Mouse (Mus musculus) MEL (cell line): ENCODE measurements at regions not wholly inside any gene's neighbourhood (a gene's known extent, or its start where the extent isn't known, plus 50 kb on each side); places are given as distances from the start of the nearest gene placed in this dataset.
A peak's percentile ranks its signal among the peaks of the same experiment; 100 is the strongest.

Source experiments
- DNase-seq: peaks from one replicate; pipeline ENCODE4 v3.0.0; 2011; ENCODE audit warnings: low read depth, low spot score
- H3K27ac ChIP-seq: 2 replicates; pipeline ENCODE4 v1.5.1; 2012; ENCODE audit warnings: low read depth, mild to moderate bottlenecking, control low read depth, low read length, moderate library complexity; ENCODE audit not compliant: control insufficient read depth
- H3K27me3 ChIP-seq, 2 experiments: fragments of 150-350 bp in 1 of 2; sonication (generic) in 1 of 2; 2 replicates each; pipeline ENCODE4 v1.6.1; 2012; ENCODE audit warnings: low read length in 2 of 2, mild to moderate bottlenecking in 2 of 2, improper control_type of control experiment in 1 of 2, moderate library complexity in 1 of 2; ENCODE audit not compliant: insufficient read depth in 2 of 2, control insufficient read depth in 1 of 2
- H3K36me3 ChIP-seq, 2 experiments: 2 replicates each; pipeline ENCODE4 v1.6.1; 2012 to 2014; ENCODE audit warnings: low read length in 2 of 2, improper control_type of control experiment in 1 of 2, inconsistent platforms in 1 of 2, mild to moderate bottlenecking in 1 of 2; ENCODE audit not compliant: insufficient read depth in 2 of 2, control insufficient read depth in 1 of 2
- H3K4me1 ChIP-seq, 2 experiments: fragments of 150-350 bp in 1 of 2; sonication (generic) in 1 of 2; 2 replicates each; pipeline ENCODE4 v1.6.1; 2012; ENCODE audit warnings: low read length in 2 of 2, improper control_type of control experiment in 1 of 2, mild to moderate bottlenecking in 1 of 2; ENCODE audit not compliant: insufficient read depth in 2 of 2, control insufficient read depth in 1 of 2
- H3K4me3 ChIP-seq, 2 experiments: fragments of 150-350 bp in 1 of 2; sonication (generic) in 1 of 2; 2 replicates each; pipeline ENCODE4 v1.5.1; 2012; ENCODE audit warnings: low read depth in 2 of 2, low read length in 2 of 2, mild to moderate bottlenecking in 2 of 2, moderate library complexity in 2 of 2, control low read depth in 1 of 2, improper control_type of control experiment in 1 of 2; ENCODE audit not compliant: control insufficient read depth in 1 of 2, insufficient read depth in 1 of 2
- H3K79me2 ChIP-seq: 2 replicates; pipeline ENCODE4 v1.6.1; 2012; ENCODE audit warnings: mild to moderate bottlenecking, low read length, moderate library complexity; ENCODE audit not compliant: control insufficient read depth, poor library complexity, insufficient read depth
- H3K9ac ChIP-seq: 2 replicates; pipeline ENCODE4 v1.6.1; 2012; ENCODE audit warnings: low read depth, mild to moderate bottlenecking, control low read depth, low read length, moderate library complexity; ENCODE audit not compliant: control insufficient read depth, poor library complexity, severe bottlenecking
- H3K9me3 ChIP-seq: fragments of 150-350 bp; sonication (generic); replicated peaks from 2 replicates; pipeline ENCODE4 v1.6.1; 2012; ENCODE audit warnings: mild to moderate bottlenecking, low read length, improper control_type of control experiment, moderate library complexity; ENCODE audit not compliant: insufficient read depth
- BHLHE40 ChIP-seq: IDR thresholded peaks from 2 replicates; pipeline ENCODE4 v1.6.1; 2012; ENCODE audit warnings: low read depth, mild to moderate bottlenecking, inconsistent platforms, low read length, improper control_type of control experiment, borderline replicate concordance
- CHD1 ChIP-seq: IDR thresholded peaks from 2 replicates; pipeline ENCODE4 v1.6.1; 2012; ENCODE audit warnings: low read depth, mild to moderate bottlenecking, inconsistent platforms, low read length, improper control_type of control experiment
- CHD2 ChIP-seq: IDR thresholded peaks from 2 replicates; pipeline ENCODE4 v1.6.1; 2011; ENCODE audit warnings: low read length, improper control_type of control experiment
- CTCF ChIP-seq, 3 experiments: IDR thresholded peaks in 2 of 3; conservative IDR thresholded peaks in 1 of 3; 2 replicates each; pipeline ENCODE4 v1.5.1; 2011 to 2012; ENCODE audit warnings: low read length in 3 of 3, low read depth in 2 of 3, mild to moderate bottlenecking in 2 of 3, improper control_type of control experiment in 1 of 3, inconsistent platforms in 1 of 3, mixed read lengths in 1 of 3, moderate library complexity in 1 of 3; ENCODE audit not compliant: control insufficient read depth in 1 of 3, insufficient read depth in 1 of 3, poor library complexity in 1 of 3, severe bottlenecking in 1 of 3
- ELF1 ChIP-seq: IDR thresholded peaks from 2 replicates; pipeline ENCODE4 v1.6.1; 2014; ENCODE audit warnings: low read depth, mild to moderate bottlenecking, inconsistent platforms, low read length, improper control_type of control experiment, moderate library complexity
- EP300 ChIP-seq, 2 experiments: IDR thresholded peaks; 2 replicates each; pipeline ENCODE4 v1.6.1; 2011; ENCODE audit warnings: improper control_type of control experiment in 2 of 2, low read length in 2 of 2, low read depth in 1 of 2, mild to moderate bottlenecking in 1 of 2
- ETS1 ChIP-seq: IDR thresholded peaks from 2 replicates; pipeline ENCODE4 v1.6.1; 2012; ENCODE audit warnings: low read depth, mild to moderate bottlenecking, inconsistent platforms, low read length, improper control_type of control experiment, moderate library complexity
- GABPA ChIP-seq: IDR thresholded peaks from 2 replicates; pipeline ENCODE4 v1.6.1; 2012; ENCODE audit warnings: low read depth, mild to moderate bottlenecking, inconsistent platforms, low read length, improper control_type of control experiment, moderate library complexity
- GATA1 ChIP-seq: IDR thresholded peaks from 2 replicates; pipeline ENCODE4 v1.6.1; 2011; ENCODE audit warnings: low read depth, low read length, improper control_type of control experiment
- JUND ChIP-seq: IDR thresholded peaks from 2 replicates; pipeline ENCODE4 v1.6.1; 2011; ENCODE audit warnings: low read depth, mild to moderate bottlenecking, improper control_type of control experiment, low read length
- MAX ChIP-seq: IDR thresholded peaks from 2 replicates; pipeline ENCODE4 v1.6.1; 2011; ENCODE audit warnings: low read length, improper control_type of control experiment
- MYC ChIP-seq: IDR thresholded peaks from 2 replicates; pipeline ENCODE4 v1.6.1; 2011; ENCODE audit warnings: low read depth, mild to moderate bottlenecking, low read length, improper control_type of control experiment, moderate library complexity
- NELFE ChIP-seq: IDR thresholded peaks from 2 replicates; pipeline ENCODE4 v1.6.1; 2011; ENCODE audit warnings: low read depth, low read length, improper control_type of control experiment
- POLR2A ChIP-seq, 2 experiments: IDR thresholded peaks; 2 replicates each; pipeline ENCODE4 v1.6.1; 2011 to 2012; ENCODE audit warnings: low read length in 2 of 2, mild to moderate bottlenecking in 2 of 2, control low read depth in 1 of 2, improper control_type of control experiment in 1 of 2, low read depth in 1 of 2, moderate library complexity in 1 of 2; ENCODE audit not compliant: control insufficient read depth in 1 of 2, insufficient read depth in 1 of 2, poor library complexity in 1 of 2
- POLR2AphosphoS2 ChIP-seq: IDR thresholded peaks from 2 replicates; pipeline ENCODE4 v1.6.1; 2011; ENCODE audit warnings: low read length, improper control_type of control experiment
- POLR2AphosphoS5 ChIP-seq: IDR thresholded peaks from 2 replicates; pipeline ENCODE4 v1.6.1; 2012; ENCODE audit warnings: low read depth, borderline replicate concordance, mild to moderate bottlenecking, inconsistent platforms, low read length, moderate library complexity, mixed read lengths
- RAD21 ChIP-seq: IDR thresholded peaks from 2 replicates; pipeline ENCODE4 v1.6.1; 2011; ENCODE audit warnings: mild to moderate bottlenecking, low read depth, low read length, improper control_type of control experiment
- RCOR1 ChIP-seq: IDR thresholded peaks from 2 replicates; pipeline ENCODE4 v1.6.1; 2012; ENCODE audit warnings: low read depth, mild to moderate bottlenecking, inconsistent platforms, low read length, improper control_type of control experiment
- SIN3A ChIP-seq: IDR thresholded peaks from 2 replicates; pipeline ENCODE4 v1.6.1; 2012; ENCODE audit warnings: low read length, improper control_type of control experiment, inconsistent platforms
- TAL1 ChIP-seq: IDR thresholded peaks from 2 replicates; pipeline ENCODE4 v1.6.1; 2012; ENCODE audit warnings: mild to moderate bottlenecking, inconsistent platforms, low read length, moderate library complexity, mixed read lengths
- TBP ChIP-seq: IDR thresholded peaks from 2 replicates; pipeline ENCODE4 v1.8.0; 2011; ENCODE audit warnings: low read depth, low read length, improper control_type of control experiment
- UBTF ChIP-seq: IDR thresholded peaks from 2 replicates; pipeline ENCODE4 v1.6.1; 2012; ENCODE audit warnings: low read depth, mild to moderate bottlenecking, inconsistent platforms, low read length, improper control_type of control experiment, moderate library complexity, borderline replicate concordance; ENCODE audit not compliant: insufficient read depth
- USF2 ChIP-seq, 2 experiments: IDR thresholded peaks; 2 replicates each; pipeline ENCODE4 v1.6.1; 2011 to 2012; ENCODE audit warnings: improper control_type of control experiment in 2 of 2, low read length in 2 of 2, borderline replicate concordance in 1 of 2, inconsistent platforms in 1 of 2, low read depth in 1 of 2, mild to moderate bottlenecking in 1 of 2; ENCODE audit not compliant: insufficient read depth in 1 of 2
- ZC3H11A ChIP-seq: IDR thresholded peaks from 2 replicates; pipeline ENCODE4 v1.6.1; 2012; ENCODE audit warnings: low read depth, mild to moderate bottlenecking, inconsistent platforms, low read length, improper control_type of control experiment
- ZKSCAN1 ChIP-seq: IDR thresholded peaks from 2 replicates; pipeline ENCODE4 v1.6.1; 2012; ENCODE audit warnings: low read depth, mild to moderate bottlenecking, inconsistent platforms, low read length, improper control_type of control experiment, moderate library complexity
- ZMIZ1 ChIP-seq: IDR thresholded peaks from 2 replicates; pipeline ENCODE4 v1.6.1; 2012; ENCODE audit warnings: low read depth, mild to moderate bottlenecking, inconsistent platforms, low read length, improper control_type of control experiment, moderate library complexity

DNA sequence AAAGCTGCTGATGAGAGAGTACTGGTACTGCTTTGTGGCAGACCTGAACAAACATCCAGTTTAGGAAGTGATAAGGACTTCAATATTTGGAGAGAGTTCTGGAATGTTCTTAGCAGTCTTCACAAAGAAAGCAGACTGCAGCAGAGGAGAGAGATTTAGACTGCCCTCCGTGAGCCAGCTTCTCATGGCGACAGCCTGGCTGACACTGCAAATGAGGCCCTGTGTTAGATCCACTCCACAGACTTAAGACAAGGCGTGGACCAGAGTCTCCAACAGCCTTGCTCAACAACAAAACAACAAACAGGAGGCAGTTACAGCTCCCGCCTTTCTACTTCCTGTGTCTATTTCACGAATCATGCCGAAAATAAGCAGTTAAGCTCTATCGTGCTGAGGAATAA lies 81.9 kb downstream of the Gm21962 start:
- no peak for DNase-seq
- Histone ChIP-seq H3K4me3 (peak overlapping the region; percentile 43 to 47; a peak in 3 of 4 replicates), H3K4me1 (0 out of 4 replicates have a peak, but pooled peaks cover 0 to 2% of the 10 kb centered on the region in 2 experiments), H3K9ac (peak overlapping the region; percentile 43), H3K36me3 (no peaks in the 10 kb centered on the region), H3K27me3 (peaks cover 0 to 7% of the 10 kb centered on the region in 2 experiments; a peak in 2 of 4 replicates), H3K79me2 (no peaks in the 10 kb centered on the region), H3K27ac (no peak overlapping the region), H3K9me3 (no peaks in the 10 kb centered on the region)
- TF ChIP-seq ELF1 = no peak
- TF ChIP-seq TBP = no peak
- TF ChIP-seq NELFE = no peak
- no peak for TF ChIP-seq USF2 (IDR thresholded peaks at IDR 0.05; ENCODE audit: borderline replicate concordance in 1 of 2, insufficient read depth in 1 of 2, low read depth in 1 of 2, low read length in 2 of 2)
- no peak for TF ChIP-seq POLR2A (IDR thresholded peaks at IDR 0.05; ENCODE audit: control insufficient read depth in 1 of 2, insufficient read depth in 1 of 2, low read depth in 1 of 2, low read length in 2 of 2, poor library complexity in 1 of 2)
- no peak for TF ChIP-seq JUND
- no peak for TF ChIP-seq GABPA
- TF ChIP-seq RCOR1 = no peak
- TF ChIP-seq ZMIZ1 = no peak
- TF ChIP-seq EP300 (IDR thresholded peaks at IDR 0.05; ENCODE audit: low read depth in 1 of 2, low read length in 2 of 2) = no peak
- TF ChIP-seq MYC = no peak
- TF ChIP-seq CHD2 = no peak
- TF ChIP-seq POLR2AphosphoS5 = no peak
- TF ChIP-seq ZKSCAN1 = no peak
- TF ChIP-seq ETS1 = no peak
- TF ChIP-seq SIN3A = no peak
- no peak for TF ChIP-seq ZC3H11A
- TF ChIP-seq CTCF (IDR thresholded peaks at IDR 0.05 in 2 of 3, conservative IDR thresholded peaks at IDR 0.05 in 1 of 3; ENCODE audit: control insufficient read depth in 1 of 3, insufficient read depth in 1 of 3, low read depth in 2 of 3, low read length in 3 of 3, poor library complexity in 1 of 3, severe bottlenecking in 1 of 3) = no peak

DNA sequence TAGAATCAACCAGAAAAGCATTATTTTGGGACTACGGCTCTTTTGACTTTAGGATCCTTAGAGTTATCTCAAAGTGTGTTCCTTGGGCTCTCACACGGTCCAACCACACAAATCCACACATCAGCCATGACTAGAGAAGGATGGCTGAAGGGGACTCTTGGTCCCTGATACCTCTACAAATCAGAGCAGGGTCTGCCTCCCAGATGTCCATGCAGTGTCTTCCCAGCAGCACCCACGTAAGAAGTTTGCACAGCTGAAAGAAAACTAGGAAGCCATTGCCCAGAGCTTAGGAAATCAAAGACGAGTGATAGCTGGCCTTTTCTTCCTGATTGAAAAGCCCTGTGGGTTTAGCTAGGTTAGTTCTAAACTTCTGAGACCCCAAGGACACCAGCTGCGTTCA lies 84.1 kb downstream of the Gm21962 start:
- TF ChIP-seq RAD21 = no peak
- TF ChIP-seq UBTF = no peak
- no peak for TF ChIP-seq POLR2AphosphoS2
- no peak for TF ChIP-seq ETS1
- no peak for TF ChIP-seq MAX
- TF ChIP-seq POLR2A (IDR thresholded peaks at IDR 0.05; ENCODE audit: control insufficient read depth in 1 of 2, insufficient read depth in 1 of 2, low read depth in 1 of 2, low read length in 2 of 2, poor library complexity in 1 of 2) = no peak
- TF ChIP-seq BHLHE40 = no peak
- TF ChIP-seq SIN3A = no peak
- TF ChIP-seq NELFE = no peak
- TF ChIP-seq POLR2AphosphoS5 = no peak
- no peak for TF ChIP-seq GABPA
- no peak for TF ChIP-seq GATA1
- TF ChIP-seq TAL1 = no peak
- no peak for TF ChIP-seq CHD1

More for the DNA sequence above, 84.1 kb downstream of the Gm21962 start:
- Histone ChIP-seq H3K4me1 (0 out of 4 replicates have a peak, but pooled peaks cover 0 to 2% of the 10 kb centered on the region in 2 experiments), H3K27ac (no peak overlapping the region), H3K9ac (no peak overlapping the region), H3K79me2 (no peaks in the 10 kb centered on the region), H3K9me3 (no peaks in the 10 kb centered on the region), H3K4me3 (no peak overlapping the region), H3K36me3 (no peaks in the 10 kb centered on the region), H3K27me3 (peaks cover 0 to 9% of the 10 kb centered on the region in 2 experiments; a peak in 2 of 4 replicates)
- DNase-seq = no peak
